ENCODE assay signal across 9 mouse cellular contexts in the genomic region with DNA sequence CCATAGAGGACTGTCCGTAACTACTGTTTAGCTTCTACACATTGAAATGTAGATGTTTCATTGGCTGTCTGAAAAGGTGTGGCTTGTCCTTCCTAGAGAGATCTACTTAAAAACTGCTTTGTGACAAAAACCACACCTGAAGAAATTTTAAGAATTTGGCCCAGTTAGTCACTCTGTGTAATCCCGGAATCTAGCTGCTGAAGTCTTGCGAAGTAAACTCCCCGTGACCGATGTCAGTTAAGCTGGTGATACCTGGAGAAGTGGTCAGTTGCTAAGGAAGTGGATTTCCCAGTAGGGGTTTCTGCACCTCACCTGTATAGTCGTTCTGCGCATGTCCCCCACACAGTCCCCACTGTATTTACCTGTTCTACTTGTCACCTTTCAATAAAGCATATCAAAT. TPM values are rescaled to one million over a fixed set of nuclear protein-coding genes. Genes with fewer than 3 reads are reported as not detected.
DNase-seq lines count a peak whose midpoint lies in the region; ATAC-seq and TF ChIP-seq lines count a peak whose summit lies in the region.
"Had no signal": no experiment of that assay in that cellular context is flagged by ENCODE, and none has a peak within 500 bp of the region (broad histone marks: within the 10 kb centered on the region; RNA-seq: fewer than 3 reads in every experiment).

No protein-coding gene starts in this region.

- H3K4me3 ChIP-seq in heart, embryonic 14.5 days (ENCODE audit: control insufficient read depth in 1 of 2, insufficient read depth in 1 of 2, low read depth in 1 of 2, low read length in 2 of 2) = peak overlapping the region in 1 of 2 experiments; percentile 66; a peak in 2 of 4 replicates
- peak overlapping the region; percentile 75; the same call in 1 of the 2 replicates for H3K4me3 ChIP-seq in hindbrain, embryonic 12.5 days
- no peak overlapping the region for H3K4me3 ChIP-seq in liver, postnatal 0 days (ENCODE audit: low read depth, low read length)

- H3K4me2 ChIP-seq in heart, embryonic 14.5 days (ENCODE audit: low read length) = peak overlapping the region; percentile 90
- peak overlapping the region; percentile 93 for H3K4me2 ChIP-seq in hindbrain, embryonic 12.5 days (replicated peaks)
- peak overlapping the region; percentile 84; the same call in 1 of the 2 replicates for H3K4me2 ChIP-seq in liver, postnatal 0 days (ENCODE audit: low read depth, low read length)

- WGBS in heart, embryonic 14.5 days = 82% methylated on average over 7 of the region's 7 CpGs
- WGBS in hindbrain, embryonic 12.5 days = 93% methylated on average over 7 of the region's 7 CpGs
- 88% methylated on average over 7 of the region's 7 CpGs for WGBS in liver, postnatal 0 days (ENCODE audit: insufficient replicate concordance)

- TF ChIP-seq CTCF in liver, postnatal 0 days (IDR thresholded peaks at IDR 0.05; ENCODE audit: low read depth) = no peak

- no peak for DNase-seq in heart, postnatal 4 days
- peak; percentile 44 for DNase-seq in R1 (ENCODE audit: low read depth, low spot score)
- no peak for DNase-seq in liver, postnatal 0 days
- no peak for DNase-seq in right cerebral cortex, adult 18-20 months
- no peak for DNase-seq in urinary bladder, adult 18-20 months (ENCODE audit: low spot score in 2 of 2)
- DNase-seq in left cerebral cortex, postnatal 14 days (ENCODE audit: low spot score in 2 of 2) = no peak
- DNase-seq: kidney, adult 2 months had no signal

- no peak overlapping the region for H3K27ac ChIP-seq in heart, embryonic 14.5 days (replicated peaks in 1 of 2; ENCODE audit: control insufficient read depth in 1 of 2, insufficient read depth in 1 of 2, low read depth in 2 of 2, low read length in 2 of 2)
- H3K27ac ChIP-seq in hindbrain, embryonic 12.5 days = peak overlapping the region; percentile 23
- no peak overlapping the region for H3K27ac ChIP-seq in liver, postnatal 0 days (ENCODE audit: low read depth)

- no peaks in the 10 kb centered on the region for H3K9me3 ChIP-seq in heart, embryonic 14.5 days (ENCODE audit: control insufficient read depth, low read length)
- H3K9me3 ChIP-seq in hindbrain, embryonic 12.5 days (replicated peaks) = no peaks in the 10 kb centered on the region
- no peaks in the 10 kb centered on the region for H3K9me3 ChIP-seq in liver, postnatal 0 days (ENCODE audit: low read length)

- peaks cover 6 to 15% of the 10 kb centered on the region in 2 experiments; a peak in 3 of 4 replicates for H3K4me1 ChIP-seq in heart, embryonic 14.5 days (ENCODE audit: control insufficient read depth in 2 of 2, insufficient read depth in 2 of 2, low read length in 2 of 2)
- peaks cover 17% of the 10 kb centered on the region for H3K4me1 ChIP-seq in hindbrain, embryonic 12.5 days
- H3K4me1 ChIP-seq in liver, postnatal 0 days (ENCODE audit: insufficient read depth) = peaks cover 15% of the 10 kb centered on the region

- H3K36me3 ChIP-seq in heart, embryonic 14.5 days (ENCODE audit: control insufficient read depth, insufficient read depth, low read length) = peaks cover 23% of the 10 kb centered on the region
- peaks cover 26% of the 10 kb centered on the region for H3K36me3 ChIP-seq in hindbrain, embryonic 12.5 days
- H3K36me3 ChIP-seq in liver, postnatal 0 days (replicated peaks; ENCODE audit: insufficient read depth, low read length) = peaks cover 9% of the 10 kb centered on the region

- ATAC-seq in heart, embryonic 14.5 days (ENCODE audit: insufficient number of reproducible peaks, insufficient read depth, low FRiP score, low read depth) = no peak
- no peak for ATAC-seq in hindbrain, embryonic 12.5 days (ENCODE audit: low FRiP score)
- no peak for ATAC-seq in liver, postnatal 0 days

- intact Hi-C loops in left cerebral cortex, postnatal 14 days (cut with DNase I) = loop anchor here (5.0 kb wide), 3 partner anchors 240 to 310 kb away; no protein-coding TSS in a partner anchor

- H3K9ac ChIP-seq in heart, embryonic 14.5 days (ENCODE audit: low read length) = 0 out of 2 replicates have a peak overlapping the region, but pooled peaks have one; percentile 96
- 0 out of 2 replicates have a peak overlapping the region, but pooled peaks have one; percentile 23 for H3K9ac ChIP-seq in hindbrain, embryonic 12.5 days
- H3K9ac ChIP-seq in liver, postnatal 0 days (replicated peaks) = no peak overlapping the region

- no peaks in the 10 kb centered on the region for H3K27me3 ChIP-seq in heart, embryonic 14.5 days (ENCODE audit: control insufficient read depth, insufficient read depth, low read length)
- H3K27me3 ChIP-seq in hindbrain, embryonic 12.5 days = no peaks in the 10 kb centered on the region
- H3K27me3 ChIP-seq in liver, postnatal 0 days (ENCODE audit: insufficient read depth, low read length) = no peaks in the 10 kb centered on the region

- no peak for TF ChIP-seq EP300 in liver, postnatal 0 days (IDR thresholded peaks at IDR 0.05; ENCODE audit: low read depth)

RNA-seq across cellular contexts. Expression of gene Serp2, which starts 49.3 kb away (rescaled TPM):
- 9.2 and 9.5 TPM in 2 replicates for polyA plus RNA-seq in heart, embryonic 14.5 days (2014; fragmentation: Nextera tagmentation; extraction: Ambion mirVana)
- total RNA-seq in heart, postnatal 4 days (2021) = 1 to 10 TPM; 1.6 TPM
- 59.0 and 59.8 TPM in 2 replicates for polyA plus RNA-seq in hindbrain, embryonic 12.5 days (2016; fragmentation: Nextera tagmentation; extraction: Ambion mirVana)
- 0.58 and 0.75 TPM in 2 replicates for polyA plus RNA-seq in liver, postnatal 0 days (2015; fragmentation: Nextera tagmentation; extraction: Ambion mirVana)
- total RNA-seq in left cerebral cortex, postnatal 14 days (2021) = 100 to 1,000 TPM; 161 to 172 TPM
